Mouse (Mus musculus) lung, embryonic 16.5 days (tissue): ENCODE results near the gene Tex35. TPM values are rescaled to one million over a fixed set of nuclear protein-coding genes. Genes with fewer than 3 reads are reported as not detected.

Source experiments
- ATAC-seq: fragments of 200-750 bp; cut with Nextera tagmentation; 2 replicates; pipeline ENCODE4 v1.8.0; 2017; ENCODE audit warnings: low read depth, mild to moderate bottlenecking, moderate library complexity
- H3K27ac ChIP-seq: fragments of 300-500 bp; sonication (generic); 2 replicates; pipeline ENCODE4 v1.5.1; 2014; ENCODE audit warnings: mild to moderate bottlenecking, control low read depth, low read length
- H3K27me3 ChIP-seq: fragments of 300-500 bp; sonication (generic); 2 replicates; pipeline ENCODE4 v1.6.1; 2014; ENCODE audit warnings: low read depth, low read length, mixed read lengths; ENCODE audit not compliant: control insufficient read depth, insufficient read depth
- H3K36me3 ChIP-seq: fragments of 300-500 bp; sonication (generic); 2 replicates; pipeline ENCODE4 v1.6.1; 2014; ENCODE audit warnings: low read length; ENCODE audit not compliant: control insufficient read depth, insufficient read depth
- H3K4me1 ChIP-seq: fragments of 300-500 bp; sonication (generic); replicated peaks from 2 replicates; pipeline ENCODE4 v1.6.1; 2014; ENCODE audit warnings: low read length, mixed read lengths; ENCODE audit not compliant: control insufficient read depth, insufficient read depth
- H3K4me2 ChIP-seq: fragments of 300-500 bp; sonication (generic); 2 replicates; pipeline ENCODE4 v1.6.1; 2014; ENCODE audit warnings: low read depth, low read length, control low read depth
- H3K4me3 ChIP-seq: fragments of 300-500 bp; sonication (generic); 2 replicates; pipeline ENCODE4 v1.5.1; 2014; ENCODE audit warnings: mild to moderate bottlenecking, low read length, control low read depth
- H3K9ac ChIP-seq: fragments of 300-500 bp; sonication (generic); 2 replicates; pipeline ENCODE4 v1.6.1; 2014; ENCODE audit warnings: low read length, control low read depth
- H3K9me3 ChIP-seq: fragments of 300-500 bp; sonication (generic); 2 replicates; pipeline ENCODE4 v1.6.1; 2016; ENCODE audit warnings: low read length; ENCODE audit not compliant: control insufficient read depth
- WGBS: fragments of 180-500 bp; shearing (Covaris S2); extraction: QIAGEN DNeasy Blood & Tissue Kit; methylation state at CpG from one replicate; pipeline ENCODE4 v1.1.7; 2014; 5-methylcytosine and 5-hydroxymethylcytosine counted together
- polyA plus RNA-seq: library from polyadenylated mRNA; unstranded; fragments of >200 nt; fragmentation: Nextera tagmentation; extraction: Ambion mirVana; gene quantifications from 2 replicates; pipeline ENCODE4 v1.2.1, GENCODE M21; 2015

Tex35 gene
- polyA plus RNA-seq: not detected in 2 replicates

- ATAC-seq: no peak
- no peaks in the 10 kb centered on the region for H3K4me1 ChIP-seq
- no peak within 1 kb of the TSS for H3K4me3 ChIP-seq
- H3K9ac ChIP-seq: no peak within 1 kb of the TSS
- WGBS: 76% methylated on average over 4 of the region's 4 CpGs
- H3K27me3 ChIP-seq: no peaks in the 10 kb centered on the region
- H3K9me3 ChIP-seq: no peaks in the 10 kb centered on the region
- H3K4me2 ChIP-seq: no peak within 1 kb of the TSS
- no peaks in the 10 kb centered on the region for H3K36me3 ChIP-seq
- no peak within 1 kb of the TSS for H3K27ac ChIP-seq
Measured at GRCm38 (mm10) chr1:157108580-157108979, at the start of gene Tex35. Gene Tex35, minus strand, starts transcription at chr1:157108680.

- H3K4me3 ChIP-seq: no peak overlapping the region
- no peak overlapping the region for H3K9ac ChIP-seq
- no peak overlapping the region for H3K27ac ChIP-seq
- no peak for ATAC-seq
- H3K36me3 ChIP-seq: peaks cover 2% of the 10 kb centered on the region; the same call in 1 of the 2 replicates
- H3K27me3 ChIP-seq: no peaks in the 10 kb centered on the region
- no peaks in the 10 kb centered on the region for H3K4me1 ChIP-seq
- no peaks in the 10 kb centered on the region for H3K9me3 ChIP-seq
- no peak overlapping the region for H3K4me2 ChIP-seq
Measured at GRCm38 (mm10) chr1:157153781-157154180, 45.3 kb upstream of the Tex35 start.

- WGBS: 56% methylated on average over 1 of the region's 1 CpGs
Measured at GRCm38 (mm10) chr1:157150107-157150506, 41.6 kb upstream of the Tex35 start.

GRCm38 (mm10) chr1:157144621-157145020 is 36.1 kb upstream of the Tex35 start:
- no peak for ATAC-seq
- Histone ChIP-seq H3K4me2 (no peak overlapping the region), H3K4me3 (no peak overlapping the region), H3K36me3 (no peaks in the 10 kb centered on the region), H3K27ac (no peak overlapping the region), H3K4me1 (no peaks in the 10 kb centered on the region), H3K9ac (no peak overlapping the region), H3K27me3 (no peaks in the 10 kb centered on the region), H3K9me3 (no peaks in the 10 kb centered on the region)
- WGBS: 93% methylated on average over 3 of the region's 3 CpGs

More at GRCm38 (mm10) chr1:157150107-157150506, 41.6 kb upstream of the Tex35 start:
- no peak overlapping the region for H3K4me3 ChIP-seq
- H3K27ac ChIP-seq: no peak overlapping the region
- H3K9ac ChIP-seq: no peak overlapping the region
- H3K36me3 ChIP-seq: no peaks in the 10 kb centered on the region
- no peak for ATAC-seq
- no peaks in the 10 kb centered on the region for H3K4me1 ChIP-seq
- no peaks in the 10 kb centered on the region for H3K9me3 ChIP-seq
- no peak overlapping the region for H3K4me2 ChIP-seq
- no peaks in the 10 kb centered on the region for H3K27me3 ChIP-seq

- 24% methylated on average over 7 of the region's 7 CpGs for WGBS
- no peaks in the 10 kb centered on the region for H3K36me3 ChIP-seq
- H3K9me3 ChIP-seq: no peaks in the 10 kb centered on the region
- no peak overlapping the region for H3K9ac ChIP-seq
- peak; percentile 56; the same call in 1 of the 2 replicates for ATAC-seq
- no peak overlapping the region for H3K4me2 ChIP-seq
- H3K4me3 ChIP-seq: no peak overlapping the region
- no peaks in the 10 kb centered on the region for H3K4me1 ChIP-seq
- no peak overlapping the region for H3K27ac ChIP-seq
- no peaks in the 10 kb centered on the region for H3K27me3 ChIP-seq
Measured at GRCm38 (mm10) chr1:157143326-157143932, 34.9 kb upstream of the Tex35 start.

- no peaks in the 10 kb centered on the region for H3K36me3 ChIP-seq
- 78% methylated on average over 3 of the region's 3 CpGs for WGBS
- no peak for ATAC-seq
- H3K4me2 ChIP-seq: no peak overlapping the region
- no peak overlapping the region for H3K27ac ChIP-seq
- no peaks in the 10 kb centered on the region for H3K9me3 ChIP-seq
- H3K4me1 ChIP-seq: peaks cover 7% of the 10 kb centered on the region
- no peaks in the 10 kb centered on the region for H3K27me3 ChIP-seq
- no peak overlapping the region for H3K9ac ChIP-seq
- no peak overlapping the region for H3K4me3 ChIP-seq
Measured at GRCm38 (mm10) chr1:157141014-157141413, 32.5 kb upstream of the Tex35 start.

GRCm38 (mm10) chr1:157137854-157138241 is 29.4 kb upstream of the Tex35 start:
- H3K36me3 ChIP-seq: 0 out of 2 replicates have a peak, but pooled peaks cover 2% of the 10 kb centered on the region
- 61% methylated on average over 1 of the region's 1 CpGs for WGBS
- no peak overlapping the region for H3K4me2 ChIP-seq
- H3K4me1 ChIP-seq: peaks cover 7% of the 10 kb centered on the region
- H3K4me3 ChIP-seq: no peak overlapping the region
- no peak for ATAC-seq
- H3K27me3 ChIP-seq: no peaks in the 10 kb centered on the region
- H3K9me3 ChIP-seq: no peaks in the 10 kb centered on the region
- no peak overlapping the region for H3K27ac ChIP-seq
- H3K9ac ChIP-seq: no peak overlapping the region

- no peak overlapping the region for H3K4me3 ChIP-seq
- H3K4me1 ChIP-seq: peaks cover 7% of the 10 kb centered on the region
- no peak overlapping the region for H3K4me2 ChIP-seq
- peak; percentile 95 for ATAC-seq
- WGBS: 55% methylated on average over 9 of the region's 9 CpGs
- H3K27me3 ChIP-seq: no peaks in the 10 kb centered on the region
- H3K9me3 ChIP-seq: no peaks in the 10 kb centered on the region
- H3K9ac ChIP-seq: no peak overlapping the region
- 0 out of 2 replicates have a peak, but pooled peaks cover 2% of the 10 kb centered on the region for H3K36me3 ChIP-seq
- H3K27ac ChIP-seq: no peak overlapping the region
Measured at GRCm38 (mm10) chr1:157137132-157137853, 28.8 kb upstream of the Tex35 start.

GRCm38 (mm10) chr1:157128219-157128618 is 19.7 kb upstream of the Tex35 start:
- ATAC-seq: peak; percentile 72
- Histone ChIP-seq H3K9me3 (no peaks in the 10 kb centered on the region), H3K27ac (no peak overlapping the region), H3K9ac (no peak overlapping the region), H3K4me3 (no peak overlapping the region), H3K4me1 (no peaks in the 10 kb centered on the region), H3K27me3 (no peaks in the 10 kb centered on the region), H3K36me3 (no peaks in the 10 kb centered on the region), H3K4me2 (no peak overlapping the region)
- WGBS: 93% methylated on average over 2 of the region's 2 CpGs
